Mouse (Mus musculus): ENCODE data around the gene Plekha6.

GRCm38 (mm10) chr1:133252251-133252650 is 88.2 kb downstream of the Plekha6 start:
- TF ChIP-seq POLR2AphosphoS5 (IDR thresholded peaks at IDR 0.05; ENCODE audit: insufficient replicate concordance, low read depth, low read length) (no peak), CTCF (IDR thresholded peaks at IDR 0.05; ENCODE audit: low read depth, low read length) (no peak), TAL1 (conservative IDR thresholded peaks at IDR 0.05; ENCODE audit: low read depth, low read length) (no peak), GATA1 (IDR thresholded peaks at IDR 0.05; ENCODE audit: borderline replicate concordance, low read length) (no peak)

All from G1E (cell line).